Mouse (Mus musculus) inflammation-experienced regulatory T-cells (primary cell): ENCODE data around the gene Zdhhc14. TPM values are rescaled to one million over a fixed set of nuclear protein-coding genes. Genes with fewer than 3 reads are reported as not detected.

Experiments
- polyA plus RNA-seq, 2 experiments: library from polyadenylated mRNA; unstranded; fragments of 100-300 nt; shearing (Covaris generic); gene quantifications; one replicate each; pipeline ENCODE4 v1.2.1; 2017

Gene Zdhhc14
- polyA plus RNA-seq, result 1 to 10 TPM in 1 of 2 experiments, under 1 TPM in 1; 0.77 to 3.5 TPM

DNA sequence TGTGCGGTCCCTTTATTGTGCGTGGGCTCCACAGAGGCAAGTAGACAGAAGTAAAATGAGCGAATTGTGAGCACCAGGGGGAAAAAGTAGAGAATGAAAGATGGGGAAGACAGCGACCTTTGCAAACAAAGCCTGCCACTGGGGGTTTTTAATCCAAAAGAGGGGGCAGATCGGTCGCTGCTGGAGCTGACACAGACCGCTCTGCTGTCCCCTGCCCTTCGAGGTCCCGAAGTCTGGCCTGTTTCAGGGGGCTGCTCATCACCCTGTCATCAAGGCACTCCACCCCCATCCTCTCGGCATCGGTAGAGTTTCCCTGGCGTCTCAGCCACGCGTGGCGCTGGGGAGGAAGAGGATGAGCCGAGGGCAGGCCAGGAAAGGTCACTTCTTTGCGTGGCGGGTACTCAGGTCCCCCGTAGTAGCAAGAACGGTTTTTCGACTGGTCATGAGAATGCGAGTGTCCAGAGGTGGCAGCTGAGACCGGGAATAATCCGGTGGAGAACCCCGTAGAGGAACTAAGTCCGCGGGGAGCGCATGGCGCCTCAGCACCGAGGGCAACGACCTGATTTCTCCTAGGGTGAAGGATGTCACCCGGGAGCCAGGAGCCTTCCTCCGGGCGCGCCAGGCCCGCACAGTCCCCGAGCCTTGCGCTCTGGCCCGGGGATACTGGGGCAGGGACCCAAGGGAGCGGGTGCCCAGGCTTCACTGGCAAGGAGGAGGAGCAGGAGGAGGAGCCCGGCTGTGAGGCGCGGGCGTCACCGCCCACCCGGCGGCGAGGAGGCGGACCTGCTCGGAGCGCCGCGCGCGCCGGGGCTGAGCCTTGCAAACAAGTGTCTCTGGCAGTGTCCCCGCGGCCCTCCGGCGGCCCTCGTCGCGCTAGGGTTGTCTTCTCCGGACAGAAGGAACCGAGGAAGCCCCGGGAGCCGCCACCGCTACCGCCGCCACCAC, at the start of gene Zdhhc14:
TSS of gene Zdhhc14 (plus strand) at position 757 of the 945 bp plus-strand sequence.

Other genes with a start within 250 kb of the Zdhhc14 start
- not detected for gene Ldhal6b, start 73.8 kb upstream of the Zdhhc14 start, polyA plus RNA-seq
- 10 to 100 TPM; 20.5 to 29.2 TPM for gene Tmem242, start 52.3 kb upstream of the Zdhhc14 start, polyA plus RNA-seq